ENCODE assay signal across 10 mouse cellular contexts in genomic region chr8:120528332-120528731, GRCm38 (mm10).
DNase-seq lines count a peak whose midpoint lies in the region; ATAC-seq lines count a peak whose summit lies in the region.
"Had no signal": no experiment of that assay in that cellular context is flagged by ENCODE, and none has a peak within 500 bp of the region (broad histone marks: within the 10 kb centered on the region; RNA-seq: fewer than 3 reads in every experiment).

No protein-coding gene starts in this region.

- no peak overlapping the region for H3K4me2 ChIP-seq in forebrain, embryonic 16.5 days (ENCODE audit: low read length)
- peak overlapping the region; percentile 11; the same call in 1 of the 2 replicates for H3K4me2 ChIP-seq in limb, embryonic 12.5 days
- H3K4me2 ChIP-seq in embryonic facial prominence, embryonic 14.5 days (ENCODE audit: low read depth, low read length), result no peak overlapping the region

- H3K36me3 ChIP-seq in forebrain, embryonic 10.5 days (replicated peaks), result no peaks in the 10 kb centered on the region
- H3K36me3 ChIP-seq in forebrain, embryonic 16.5 days (ENCODE audit: control insufficient read depth, insufficient read depth), result no peaks in the 10 kb centered on the region
- no peaks in the 10 kb centered on the region for H3K36me3 ChIP-seq in limb, embryonic 12.5 days
- H3K36me3 ChIP-seq in limb, embryonic 10.5 days, result no peaks in the 10 kb centered on the region
- no peaks in the 10 kb centered on the region for H3K36me3 ChIP-seq in embryonic facial prominence, embryonic 14.5 days (ENCODE audit: control insufficient read depth, insufficient read depth, low read length)

- WGBS in forebrain, embryonic 10.5 days, result 23% methylated on average over 3 of the region's 3 CpGs
- WGBS in forebrain, embryonic 16.5 days, result 50% methylated on average over 3 of the region's 3 CpGs
- 6% methylated on average over 3 of the region's 3 CpGs for WGBS in limb, embryonic 12.5 days
- WGBS in limb, embryonic 10.5 days, result 16% methylated on average over 3 of the region's 3 CpGs
- WGBS in embryonic facial prominence, embryonic 14.5 days, result 83% methylated on average over 1 of the region's 3 CpGs

- peaks cover 88% of the 10 kb centered on the region for H3K27me3 ChIP-seq in forebrain, embryonic 10.5 days (ENCODE audit: poor library complexity, severe bottlenecking)
- no peaks in the 10 kb centered on the region for H3K27me3 ChIP-seq in forebrain, embryonic 16.5 days (replicated peaks; ENCODE audit: control insufficient read depth, insufficient read depth, low read length)
- peaks cover 28% of the 10 kb centered on the region for H3K27me3 ChIP-seq in limb, embryonic 12.5 days
- H3K27me3 ChIP-seq in limb, embryonic 10.5 days (ENCODE audit: low read depth, poor library complexity, severe bottlenecking), result peaks cover 37% of the 10 kb centered on the region
- no peaks in the 10 kb centered on the region for H3K27me3 ChIP-seq in embryonic facial prominence, embryonic 14.5 days (replicated peaks; ENCODE audit: control insufficient read depth, insufficient read depth, low read length)

- H3K4me3 ChIP-seq in forebrain, embryonic 10.5 days, result no peak overlapping the region
- H3K4me3 ChIP-seq in forebrain, embryonic 16.5 days (replicated peaks; ENCODE audit: low read length), result no peak overlapping the region
- no peak overlapping the region for H3K4me3 ChIP-seq in limb, embryonic 12.5 days (replicated peaks)
- H3K4me3 ChIP-seq in limb, embryonic 10.5 days, result no peak overlapping the region
- H3K4me3 ChIP-seq in embryonic facial prominence, embryonic 14.5 days (ENCODE audit: low read depth, low read length), result no peak overlapping the region

- ATAC-seq in forebrain, embryonic 16.5 days, result no peak
- ATAC-seq in limb, embryonic 12.5 days (ENCODE audit: insufficient number of reproducible peaks, insufficient read depth, low FRiP score, low TSS enrichment, low read depth), result 0 out of 2 replicates have a peak, but pooled peaks have one; percentile 14
- ATAC-seq in embryonic facial prominence, embryonic 14.5 days (ENCODE audit: low read depth), result 0 out of 2 replicates have a peak, but pooled peaks have one; percentile 6

- H3K9me3 ChIP-seq in forebrain, embryonic 10.5 days, result no peaks in the 10 kb centered on the region
- no peaks in the 10 kb centered on the region for H3K9me3 ChIP-seq in forebrain, embryonic 16.5 days (ENCODE audit: control insufficient read depth, low read length)
- no peaks in the 10 kb centered on the region for H3K9me3 ChIP-seq in limb, embryonic 12.5 days
- no peaks in the 10 kb centered on the region for H3K9me3 ChIP-seq in limb, embryonic 10.5 days (replicated peaks)
- no peaks in the 10 kb centered on the region for H3K9me3 ChIP-seq in embryonic facial prominence, embryonic 14.5 days (ENCODE audit: control insufficient read depth, low read length)

- DNase-seq in forebrain, embryonic 10.5 days (ENCODE audit: extremely low spot score, low spot score), result no peak
- no peak for DNase-seq in limb, embryonic 10.5 days (ENCODE audit: low spot score)
- peak; percentile 49 for DNase-seq in embryonic facial prominence, embryonic 14.5 days (ENCODE audit: low spot score)
- peak; percentile 74 for DNase-seq in thymus, postnatal 0 days (ENCODE audit: low spot score)
- DNase-seq in adrenal gland, adult 8-10 months, result no peak
- no peak for DNase-seq in left cerebral cortex, postnatal 36 days (ENCODE audit: low spot score in 2 of 2)
- DNase-seq: heart, adult 18-20 months; kidney, postnatal 25 days had no signal

- intact Hi-C loops in left cerebral cortex, postnatal 36 days (cut with DNase I), result no loop called here

- peak overlapping the region; percentile 61 for H3K27ac ChIP-seq in forebrain, embryonic 10.5 days
- H3K27ac ChIP-seq in forebrain, embryonic 16.5 days (ENCODE audit: low read length), result no peak overlapping the region
- no peak overlapping the region for H3K27ac ChIP-seq in limb, embryonic 12.5 days
- no peak overlapping the region for H3K27ac ChIP-seq in limb, embryonic 10.5 days
- no peak overlapping the region for H3K27ac ChIP-seq in embryonic facial prominence, embryonic 14.5 days (replicated peaks; ENCODE audit: low read depth, low read length)

- peaks cover 99% of the 10 kb centered on the region for H3K4me1 ChIP-seq in forebrain, embryonic 10.5 days
- peaks cover 82% of the 10 kb centered on the region for H3K4me1 ChIP-seq in forebrain, embryonic 16.5 days (replicated peaks; ENCODE audit: control insufficient read depth, insufficient read depth, low read length)
- peaks cover 82% of the 10 kb centered on the region for H3K4me1 ChIP-seq in limb, embryonic 12.5 days (replicated peaks)
- peaks cover 97% of the 10 kb centered on the region for H3K4me1 ChIP-seq in limb, embryonic 10.5 days
- peaks cover 49% of the 10 kb centered on the region for H3K4me1 ChIP-seq in embryonic facial prominence, embryonic 14.5 days (ENCODE audit: control insufficient read depth, insufficient read depth, low read length)

- no peak overlapping the region for H3K9ac ChIP-seq in forebrain, embryonic 16.5 days (replicated peaks; ENCODE audit: low read depth, low read length)
- H3K9ac ChIP-seq in limb, embryonic 12.5 days (replicated peaks), result no peak overlapping the region
- H3K9ac ChIP-seq in embryonic facial prominence, embryonic 14.5 days (ENCODE audit: low read depth, low read length), result peak overlapping the region; percentile 5; the same call in 1 of the 2 replicates

Comparison
In these comparisons a context has a peak if more than half of its experiments do, and no peak if none do; other contexts are left out.
1. DNase-seq: peak in embryonic facial prominence, embryonic 14.5 days (single experiment) and thymus, postnatal 0 days (single experiment); none in forebrain, embryonic 10.5 days (single experiment), limb, embryonic 10.5 days (single experiment), adrenal gland, adult 8-10 months (single experiment) and left cerebral cortex, postnatal 36 days (0 of 2).